Mouse (Mus musculus) adrenal gland, postnatal 25 days (tissue): ENCODE measurements around the gene Mn1. TPM values are rescaled to one million over a fixed set of nuclear protein-coding genes. Genes with fewer than 3 reads are reported as not detected.

Source experiments
- DNase-seq: peaks from one replicate; pipeline ENCODE4 v3.0.0; 2021; ENCODE audit warnings: mixed read lengths
- total RNA-seq: library from RNA; stranded (reverse); gene quantifications from 2 replicates; pipeline ENCODE4 v1.2.3, GENCODE M21; 2021

Mn1 gene
- total RNA-seq, 1 experiment from 2014 or later: 4.9 TPM

GRCm38 (mm10) chr5:111409412-111410044 is 7.6 kb upstream of the Mn1 start:
- DNase-seq: no peak

GRCm38 (mm10) chr5:111410665-111411064 is 6.5 kb upstream of the Mn1 start:
- no peak for DNase-seq

DNA sequence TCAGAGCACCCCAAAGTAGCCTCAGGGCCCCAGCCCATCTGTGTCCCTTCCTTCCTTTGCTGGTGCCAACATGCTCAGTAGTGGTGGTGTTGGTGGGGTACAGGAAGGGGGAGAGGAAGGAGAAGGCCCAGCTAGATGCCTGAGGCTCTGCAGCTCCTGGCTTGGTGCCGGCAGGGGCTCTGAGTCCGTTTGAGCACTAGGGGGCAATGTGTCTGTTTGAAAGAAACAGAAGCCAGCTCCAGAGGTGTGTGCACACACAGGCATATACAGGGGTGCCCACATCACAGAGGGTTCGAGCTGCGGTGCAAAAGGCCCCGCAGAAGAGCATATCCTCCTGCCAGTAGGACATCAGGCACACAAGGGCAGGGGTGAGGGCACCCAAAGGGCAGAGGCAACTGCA is 3.0 kb upstream of the Mn1 start:
- peak; percentile 76 for DNase-seq

DNA sequence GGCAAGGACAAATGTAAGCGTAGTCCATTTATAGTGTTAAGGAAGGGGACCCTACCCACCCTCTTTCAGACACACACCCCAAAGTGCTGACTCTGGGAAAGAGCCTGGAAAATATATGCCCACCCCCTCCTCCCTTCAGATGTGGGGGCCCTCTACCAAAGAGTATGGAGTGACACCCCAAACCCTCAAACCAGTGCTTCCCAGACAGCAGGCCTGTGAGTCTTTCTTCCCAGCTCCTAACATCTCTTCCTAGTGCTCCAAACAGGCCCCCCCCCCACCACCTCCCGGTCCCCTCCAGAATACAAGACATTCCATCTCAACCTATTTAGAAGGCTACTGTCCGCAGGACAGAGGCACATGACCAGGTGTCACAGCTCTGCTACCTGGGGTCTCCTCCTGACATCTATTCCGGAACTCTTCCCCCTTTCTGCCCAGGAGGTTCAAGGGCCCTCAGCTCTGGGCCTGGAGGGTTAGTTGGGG is 2.4 kb upstream of the Mn1 start:
- DNase-seq: no peak

DNA sequence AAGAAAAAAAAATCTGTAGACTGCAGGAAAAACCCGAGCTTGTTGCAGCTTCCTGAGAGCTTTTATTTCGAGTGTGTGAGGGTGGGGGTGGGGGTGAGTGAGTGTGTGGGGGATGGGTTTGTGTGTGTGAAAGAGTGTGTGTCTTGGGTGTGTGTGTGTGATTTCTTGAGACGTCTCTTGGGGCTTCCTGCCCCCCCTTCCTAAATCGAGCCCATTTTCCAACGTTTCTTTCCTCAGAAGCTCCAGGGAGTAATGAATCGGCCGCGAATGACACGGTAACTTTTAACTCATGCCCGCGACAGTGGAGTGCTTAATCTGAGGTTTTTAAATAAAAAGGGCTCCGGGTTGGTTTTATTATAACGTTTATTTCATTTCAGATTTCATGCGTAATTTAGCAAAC is 1.6 kb upstream of the Mn1 start:
- no peak for DNase-seq

DNA sequence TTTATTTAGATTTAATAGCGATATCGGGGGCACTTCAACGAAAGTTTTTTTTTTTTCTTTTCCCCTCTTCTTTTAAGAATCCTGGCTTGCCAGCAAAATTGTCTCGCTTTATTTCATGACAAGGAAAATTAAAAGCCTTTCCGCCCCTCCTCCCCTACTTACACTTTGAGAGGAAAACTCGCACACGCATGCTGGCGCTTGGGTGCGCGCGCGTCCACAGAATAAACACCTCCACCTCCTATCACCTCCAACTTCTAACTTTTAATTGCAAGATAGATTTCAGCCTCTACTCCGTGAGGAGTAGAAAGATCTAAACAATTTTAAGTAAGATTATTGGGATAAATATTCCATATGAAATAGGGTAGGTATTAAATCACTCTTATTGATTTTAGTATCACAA is 1.1 kb upstream of the Mn1 start:
- no peak for DNase-seq

DNA sequence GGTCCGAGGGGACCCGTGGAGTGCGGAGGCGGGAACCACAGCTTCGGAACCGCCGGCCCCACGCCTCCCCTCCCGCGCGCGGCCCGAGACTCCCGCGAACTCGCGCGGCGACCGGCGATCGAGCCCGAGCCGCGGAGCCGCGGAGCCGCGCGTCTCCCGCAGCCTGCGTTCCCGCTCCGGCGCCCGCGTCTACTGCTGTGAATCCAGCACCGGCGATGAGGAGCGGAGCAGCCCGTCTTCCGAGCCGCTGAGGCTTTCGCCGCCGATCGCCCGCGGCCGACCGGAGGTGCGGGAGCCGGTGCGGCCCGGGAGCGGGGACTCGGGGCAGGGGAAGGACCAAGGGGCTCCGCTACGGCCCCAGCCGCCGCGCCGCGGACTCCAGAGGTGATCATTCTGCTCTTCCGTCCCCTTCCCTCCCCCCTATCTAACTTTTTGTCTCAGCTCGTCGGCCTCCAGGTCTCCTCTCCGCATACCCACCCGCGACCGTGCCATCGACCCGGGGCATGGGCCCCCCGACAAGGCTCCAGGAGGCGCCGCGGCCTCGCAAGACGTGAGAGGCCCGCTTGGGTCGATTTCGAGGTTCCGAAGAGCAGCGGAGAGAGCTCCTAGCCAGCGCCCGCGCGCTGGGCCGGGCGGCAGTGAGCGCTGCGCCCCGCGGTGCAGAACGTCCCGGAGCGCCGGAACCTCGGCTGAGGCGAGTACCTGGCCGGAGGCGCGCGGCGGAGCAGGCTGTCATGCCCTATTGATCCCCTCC is 393 bp downstream of the Mn1 start:
- peak; percentile 21 for DNase-seq

GRCm38 (mm10) chr5:111418202-111419120 is 1.3 kb downstream of the Mn1 start:
- no peak for DNase-seq

- no peak for DNase-seq
These were observed 2.1 kb downstream of the Mn1 start for GRCm38 (mm10) chr5:111419121-111419881.

DNA sequence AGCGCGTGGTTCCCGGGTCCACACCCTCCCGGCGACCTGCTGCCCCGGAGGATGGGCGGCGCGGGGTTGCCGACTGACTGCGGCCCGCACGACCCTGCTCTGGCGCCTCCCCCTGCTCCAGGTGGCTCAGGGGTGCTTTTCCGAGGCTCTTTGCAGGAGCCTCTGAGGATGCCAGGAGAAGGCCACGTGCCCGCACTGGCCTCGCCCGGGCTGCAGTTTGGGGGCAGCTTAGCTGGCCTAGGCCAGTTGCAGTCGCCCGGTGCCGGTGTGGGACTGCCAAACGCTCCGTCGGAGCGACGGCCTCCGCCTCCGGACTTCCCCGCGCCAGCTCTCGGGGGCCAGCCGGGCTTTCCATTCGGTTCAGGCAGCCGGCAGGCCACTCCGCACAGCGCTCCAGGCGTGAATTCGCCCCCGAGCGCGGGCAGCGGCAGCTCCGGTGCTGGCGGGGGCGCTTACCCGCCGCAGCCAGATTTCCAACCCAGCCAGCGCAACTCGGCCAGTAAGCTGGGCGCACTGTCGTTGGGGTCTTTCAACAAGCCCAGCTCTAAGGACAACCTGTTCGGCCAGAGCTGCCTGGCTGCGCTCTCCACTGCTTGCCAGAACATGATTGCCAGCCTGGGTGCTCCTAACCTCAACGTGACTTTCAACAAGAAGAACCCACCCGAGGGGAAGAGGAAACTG is 3.0 kb downstream of the Mn1 start:
- no peak for DNase-seq

- DNase-seq: no peak
These were observed 3.7 kb downstream of the Mn1 start for GRCm38 (mm10) chr5:111420896-111421295.

- no peak for DNase-seq
These were observed 4.3 kb downstream of the Mn1 start for GRCm38 (mm10) chr5:111421424-111421823.

- no peak for DNase-seq
These were observed 5.1 kb downstream of the Mn1 start for GRCm38 (mm10) chr5:111422058-111422800.

GRCm38 (mm10) chr5:111423011-111423410 is 5.8 kb downstream of the Mn1 start:
- DNase-seq: no peak

- no peak for DNase-seq
These were observed 6.5 kb downstream of the Mn1 start for GRCm38 (mm10) chr5:111423616-111424015.

GRCm38 (mm10) chr5:111425813-111426212 is 8.7 kb downstream of the Mn1 start:
- DNase-seq: no peak

GRCm38 (mm10) chr5:111426249-111426648 is 9.1 kb downstream of the Mn1 start:
- DNase-seq: no peak

DNA sequence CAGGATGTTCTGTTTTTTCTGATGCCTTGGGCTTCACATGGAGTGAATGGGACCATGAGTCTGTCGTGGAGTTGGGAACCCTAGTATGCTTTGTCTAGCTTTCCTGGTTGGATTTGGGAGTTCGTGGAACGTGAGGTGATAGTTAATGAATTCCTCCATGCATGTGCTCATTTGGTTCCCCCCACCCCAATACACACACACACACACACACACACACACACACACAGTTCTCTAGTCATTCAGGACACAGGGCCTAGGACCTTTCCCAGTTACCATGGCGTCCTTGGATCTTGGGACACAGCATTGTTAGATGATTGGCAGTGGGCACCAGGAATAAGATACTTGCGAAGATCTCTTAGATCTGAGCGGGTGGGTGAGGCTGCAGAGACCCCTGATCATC is 11.7 kb downstream of the Mn1 start:
- DNase-seq: no peak

GRCm38 (mm10) chr5:111429726-111430125 is 12.6 kb downstream of the Mn1 start:
- DNase-seq: no peak

DNA sequence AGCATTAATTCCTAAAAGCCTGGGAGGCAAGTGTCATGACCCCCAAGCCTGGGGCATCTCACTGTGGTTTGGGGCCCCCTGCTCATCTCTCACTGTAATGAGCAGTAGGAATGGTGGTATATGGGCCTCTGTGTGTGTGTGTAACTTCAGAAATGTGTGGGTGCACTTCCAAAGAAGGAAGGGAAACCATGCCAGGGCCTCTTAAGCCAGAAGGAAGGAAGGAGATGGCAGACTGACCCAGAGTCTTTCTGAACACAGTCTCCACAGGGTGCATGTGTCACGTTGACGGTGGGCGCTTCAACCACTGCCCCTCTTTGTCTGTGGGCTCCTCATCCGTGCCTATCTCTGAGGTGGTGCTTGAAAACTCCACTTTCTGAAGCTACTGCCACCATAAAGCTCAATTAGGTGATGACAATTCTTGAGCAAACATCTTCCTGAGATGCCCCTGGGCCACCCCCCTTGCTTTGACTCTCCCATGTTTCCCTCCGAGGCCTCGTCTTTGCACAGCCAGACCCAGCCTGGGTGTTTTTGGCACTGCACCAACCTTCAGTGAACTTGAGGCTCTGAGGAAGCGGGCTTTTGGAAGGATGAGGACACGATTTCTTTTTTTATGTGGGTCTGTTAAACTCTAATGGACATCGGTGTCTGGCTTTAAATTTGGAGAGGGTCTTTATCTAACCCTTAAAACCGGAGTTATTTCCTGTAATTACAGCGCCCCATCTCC is 14.0 kb downstream of the Mn1 start:
- DNase-seq: no peak
